Mouse (Mus musculus): ENCODE results near the gene Tns3. TPM values are rescaled to one million over a fixed set of nuclear protein-coding genes. Genes with fewer than 3 reads are reported as not detected.

Tns3 gene
- polyA plus RNA-seq, 1 experiment from 2014 or later = 26.0 TPM

DNA sequence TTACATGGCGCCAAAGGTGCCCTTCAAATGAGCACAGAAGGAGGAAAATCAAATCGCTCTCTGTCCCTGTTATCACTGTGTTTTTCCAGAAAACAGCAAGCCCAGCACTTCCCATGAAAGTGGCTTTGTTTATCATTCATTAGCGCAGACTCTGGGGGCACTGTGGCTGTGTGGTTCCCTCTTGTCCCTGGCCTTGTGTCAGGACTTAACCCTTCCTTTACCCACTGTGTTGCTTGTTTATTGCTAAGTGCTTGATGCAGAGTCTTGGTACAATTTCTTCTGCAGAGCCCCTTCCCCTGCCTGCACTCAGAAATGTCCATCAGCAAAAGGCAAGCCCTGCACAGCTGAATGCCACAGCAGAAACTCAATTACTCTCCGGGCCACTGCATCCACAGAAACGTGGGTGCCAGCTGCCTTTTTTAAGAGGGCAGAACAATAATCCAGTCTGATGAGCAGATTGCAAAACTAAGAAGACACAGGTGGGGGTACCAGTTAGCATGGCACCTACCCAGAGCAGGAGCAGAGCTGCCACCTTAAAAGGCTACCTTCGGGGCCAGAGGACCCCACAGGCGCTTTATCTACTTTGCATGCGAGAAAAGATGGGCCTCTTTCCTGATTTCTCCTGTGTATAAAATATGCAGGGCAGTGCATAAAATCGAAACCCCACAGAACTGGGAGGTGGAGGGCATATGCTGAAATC, 207.6 kb downstream of the Tns3 start:
- H3K27ac ChIP-seq (replicated peaks; ENCODE audit: low read depth, low read length) = no peak overlapping the region

DNA sequence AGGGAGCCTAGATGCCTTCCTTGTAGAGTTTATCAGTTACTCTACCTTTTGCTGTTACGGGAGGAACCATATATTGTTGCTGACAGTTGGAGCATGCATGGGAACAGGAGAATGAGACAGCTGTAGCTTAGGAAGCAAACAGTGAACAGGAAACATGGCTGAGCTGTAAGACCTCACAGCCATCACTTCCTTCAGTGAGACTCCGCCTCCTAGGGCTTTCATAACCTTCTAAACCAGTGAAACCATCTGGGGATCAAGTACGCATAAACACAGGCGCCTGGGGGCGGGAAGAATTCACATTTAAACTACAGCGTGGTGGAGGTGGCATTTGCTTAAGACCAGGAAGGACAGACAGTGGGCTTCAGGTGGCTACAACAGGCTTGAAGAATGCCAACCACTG, 208.7 kb downstream of the Tns3 start:
- ATAC-seq (ENCODE audit: insufficient number of reproducible peaks, low FRiP score, low TSS enrichment, low read depth) = no peak
- Histone ChIP-seq H3K4me3 (ENCODE audit: low read depth, low read length) (no peak overlapping the region), H3K27me3 (ENCODE audit: control insufficient read depth, insufficient read depth, low read length) (no peaks in the 10 kb centered on the region), H3K4me1 (ENCODE audit: control insufficient read depth, insufficient read depth, low read length) (no peaks in the 10 kb centered on the region), H3K36me3 (ENCODE audit: control insufficient read depth, insufficient read depth, low read length) (peaks cover 9% of the 10 kb centered on the region; the same call in 1 of the 2 replicates), H3K27ac (replicated peaks; ENCODE audit: low read depth, low read length) (no peak overlapping the region), H3K4me2 (ENCODE audit: low read depth, severe bottlenecking) (no peak overlapping the region), H3K9me3 (ENCODE audit: control insufficient read depth, low read length) (no peaks in the 10 kb centered on the region), H3K9ac (ENCODE audit: low read length) (no peak overlapping the region)
- 83% methylated on average over 6 of the region's 6 CpGs for WGBS
- DNase-seq (ENCODE audit: low spot score) = no peak

More for the DNA sequence above, 207.6 kb downstream of the Tns3 start:
- no peak overlapping the region for H3K9ac ChIP-seq (ENCODE audit: low read length)
- H3K4me1 ChIP-seq (ENCODE audit: control insufficient read depth, insufficient read depth, low read length) = no peaks in the 10 kb centered on the region
- H3K27me3 ChIP-seq (ENCODE audit: control insufficient read depth, insufficient read depth, low read length) = no peaks in the 10 kb centered on the region
- no peak overlapping the region for H3K4me2 ChIP-seq (ENCODE audit: low read depth, severe bottlenecking)
- 69% methylated on average over 9 of the region's 9 CpGs for WGBS
- ATAC-seq (ENCODE audit: insufficient number of reproducible peaks, low FRiP score, low TSS enrichment, low read depth) = no peak
- H3K4me3 ChIP-seq (ENCODE audit: low read depth, low read length) = no peak overlapping the region
- H3K9me3 ChIP-seq (ENCODE audit: control insufficient read depth, low read length) = no peaks in the 10 kb centered on the region
- peaks cover 3% of the 10 kb centered on the region; the same call in 1 of the 2 replicates for H3K36me3 ChIP-seq (ENCODE audit: control insufficient read depth, insufficient read depth, low read length)
- no peak for DNase-seq (ENCODE audit: low spot score)

DNA sequence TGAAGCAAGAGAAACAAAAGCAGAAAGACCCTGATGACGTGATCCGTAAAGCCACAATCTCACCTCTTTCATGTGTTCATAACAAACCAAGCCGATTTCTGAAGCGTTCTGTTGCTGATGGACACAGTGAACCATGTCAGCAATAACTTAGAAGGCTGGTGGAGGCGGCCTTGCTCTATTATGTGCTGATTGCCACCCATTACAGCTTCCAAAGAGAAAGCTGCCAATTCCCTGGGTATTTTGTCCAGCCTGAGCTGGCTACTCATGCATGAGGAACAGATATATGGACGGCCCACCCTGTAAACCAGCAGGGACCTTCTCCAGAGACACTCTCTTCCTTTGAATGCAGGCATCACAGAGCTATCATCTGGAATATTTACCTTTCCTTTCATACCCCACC, 211.1 kb downstream of the Tns3 start:
- Histone ChIP-seq H3K9me3 (ENCODE audit: control insufficient read depth, low read length) (no peaks in the 10 kb centered on the region), H3K27ac (replicated peaks; ENCODE audit: low read depth, low read length) (no peak overlapping the region), H3K9ac (ENCODE audit: low read length) (no peak overlapping the region), H3K27me3 (ENCODE audit: control insufficient read depth, insufficient read depth, low read length) (no peaks in the 10 kb centered on the region), H3K4me2 (ENCODE audit: low read depth, severe bottlenecking) (no peak overlapping the region), H3K36me3 (ENCODE audit: control insufficient read depth, insufficient read depth, low read length) (peaks cover 16% of the 10 kb centered on the region), H3K4me1 (ENCODE audit: control insufficient read depth, insufficient read depth, low read length) (no peaks in the 10 kb centered on the region), H3K4me3 (ENCODE audit: low read depth, low read length) (no peak overlapping the region)
- ATAC-seq (ENCODE audit: insufficient number of reproducible peaks, low FRiP score, low TSS enrichment, low read depth) (no peak), DNase-seq (ENCODE audit: low spot score) (no peak)
- WGBS = 89% methylated on average over 6 of the region's 6 CpGs

DNA sequence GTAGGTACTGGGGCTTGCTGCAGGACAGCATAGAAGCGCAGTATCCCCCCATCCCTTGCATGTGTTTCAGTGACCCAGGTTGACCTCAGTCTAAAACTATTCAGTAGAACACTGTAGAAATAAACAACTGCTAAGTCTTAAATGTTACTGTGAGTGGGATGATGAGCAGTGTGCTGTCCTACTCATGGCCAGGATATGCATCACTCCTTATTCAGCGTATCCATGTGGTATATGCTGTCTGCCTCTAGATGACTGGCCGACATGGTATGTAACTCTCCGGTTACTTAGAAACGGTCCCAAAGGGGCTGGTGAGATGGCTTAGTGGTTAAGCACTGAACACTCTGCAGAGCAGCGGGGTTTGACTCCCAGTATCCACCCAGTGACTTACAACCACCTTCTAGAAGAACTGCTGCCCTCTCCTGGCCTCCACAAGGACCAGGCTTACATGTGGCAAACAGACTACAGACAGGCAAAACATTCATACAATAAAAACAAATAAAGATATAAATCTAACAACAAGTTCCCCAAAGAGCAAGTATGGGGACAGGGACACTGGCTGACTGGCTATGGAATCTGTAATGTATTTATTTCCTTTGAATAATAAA, 212.6 kb downstream of the Tns3 start:
- no peak for ATAC-seq (ENCODE audit: insufficient number of reproducible peaks, low FRiP score, low TSS enrichment, low read depth)

DNA sequence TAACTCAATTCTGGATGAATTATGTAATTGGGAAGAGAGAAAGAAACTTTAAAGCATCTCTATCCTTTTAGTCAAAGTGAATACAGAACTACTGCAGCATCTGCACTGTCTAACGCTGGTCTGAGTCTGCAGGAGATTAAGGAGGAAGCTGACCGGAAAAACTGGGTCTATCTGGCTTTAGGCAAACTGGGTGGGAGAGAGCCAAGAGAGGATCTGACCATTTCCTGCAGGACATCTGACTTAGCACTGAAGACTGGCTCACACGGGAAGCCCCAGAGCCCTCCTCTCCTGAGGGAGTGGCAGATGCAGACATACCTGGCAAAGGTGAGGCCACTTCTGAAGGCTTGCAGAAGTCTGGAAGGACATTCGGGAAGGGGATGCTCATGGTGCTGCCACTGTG, 213.8 kb downstream of the Tns3 start:
- H3K9me3 ChIP-seq (ENCODE audit: control insufficient read depth, low read length) = no peaks in the 10 kb centered on the region
- H3K4me3 ChIP-seq (ENCODE audit: low read depth, low read length) = no peak overlapping the region
- 89% methylated on average over 4 of the region's 4 CpGs for WGBS

More for the DNA sequence above, 212.6 kb downstream of the Tns3 start:
- H3K4me1 ChIP-seq (ENCODE audit: control insufficient read depth, insufficient read depth, low read length) = no peaks in the 10 kb centered on the region
- 96% methylated on average over 6 of the region's 6 CpGs for WGBS
- no peaks in the 10 kb centered on the region for H3K9me3 ChIP-seq (ENCODE audit: control insufficient read depth, low read length)
- H3K27me3 ChIP-seq (ENCODE audit: control insufficient read depth, insufficient read depth, low read length) = no peaks in the 10 kb centered on the region
- H3K4me3 ChIP-seq (ENCODE audit: low read depth, low read length) = no peak overlapping the region
- no peak overlapping the region for H3K4me2 ChIP-seq (ENCODE audit: low read depth, severe bottlenecking)
- no peak overlapping the region for H3K9ac ChIP-seq (ENCODE audit: low read length)
- DNase-seq (ENCODE audit: low spot score) = no peak
- peaks cover 22% of the 10 kb centered on the region for H3K36me3 ChIP-seq (ENCODE audit: control insufficient read depth, insufficient read depth, low read length)
- no peak overlapping the region for H3K27ac ChIP-seq (replicated peaks; ENCODE audit: low read depth, low read length)

DNA sequence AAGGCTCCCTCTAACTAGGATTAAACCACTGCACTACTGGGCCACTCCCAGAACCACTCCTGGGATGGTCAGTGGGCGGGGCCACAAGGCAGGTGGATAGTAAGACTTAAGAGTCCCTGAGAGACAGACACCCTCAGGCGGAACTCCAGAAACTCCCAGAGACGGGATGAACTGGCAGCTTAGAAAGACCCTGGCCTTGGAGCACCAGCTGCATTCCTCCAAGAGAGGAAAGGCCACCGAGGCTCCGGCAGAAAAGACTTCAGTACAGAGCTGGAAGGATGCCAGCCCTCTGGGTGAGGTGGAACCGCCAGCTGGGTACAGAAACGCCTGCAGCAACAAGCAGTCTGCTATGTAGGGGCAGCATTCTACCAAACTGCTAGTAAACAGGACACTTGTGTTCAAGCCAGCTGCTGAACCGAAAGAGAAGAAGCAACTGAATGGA, 218.4 kb downstream of the Tns3 start:
- H3K4me3 ChIP-seq (ENCODE audit: low read depth, low read length) = no peak overlapping the region
- ATAC-seq (ENCODE audit: insufficient number of reproducible peaks, low FRiP score, low TSS enrichment, low read depth) = no peak
- WGBS = 89% methylated on average over 8 of the region's 8 CpGs
- no peaks in the 10 kb centered on the region for H3K4me1 ChIP-seq (ENCODE audit: control insufficient read depth, insufficient read depth, low read length)
- H3K9ac ChIP-seq (ENCODE audit: low read length) = no peak overlapping the region
- H3K36me3 ChIP-seq (ENCODE audit: control insufficient read depth, insufficient read depth, low read length) = peaks cover 20% of the 10 kb centered on the region
- DNase-seq (ENCODE audit: low spot score) = no peak
- H3K27me3 ChIP-seq (ENCODE audit: control insufficient read depth, insufficient read depth, low read length) = no peaks in the 10 kb centered on the region
- H3K27ac ChIP-seq (replicated peaks; ENCODE audit: low read depth, low read length) = no peak overlapping the region
- H3K9me3 ChIP-seq (ENCODE audit: control insufficient read depth, low read length) = no peaks in the 10 kb centered on the region
- H3K4me2 ChIP-seq (ENCODE audit: low read depth, severe bottlenecking) = no peak overlapping the region

More for the DNA sequence above, 213.8 kb downstream of the Tns3 start:
- Histone ChIP-seq H3K27me3 (ENCODE audit: control insufficient read depth, insufficient read depth, low read length) (no peaks in the 10 kb centered on the region), H3K27ac (replicated peaks; ENCODE audit: low read depth, low read length) (no peak overlapping the region), H3K4me1 (ENCODE audit: control insufficient read depth, insufficient read depth, low read length) (no peaks in the 10 kb centered on the region), H3K36me3 (ENCODE audit: control insufficient read depth, insufficient read depth, low read length) (peaks cover 22% of the 10 kb centered on the region), H3K9ac (ENCODE audit: low read length) (no peak overlapping the region), H3K4me2 (ENCODE audit: low read depth, severe bottlenecking) (no peak overlapping the region)
- no peak for ATAC-seq (ENCODE audit: insufficient number of reproducible peaks, low FRiP score, low TSS enrichment, low read depth)
- no peak for DNase-seq (ENCODE audit: low spot score)

DNA sequence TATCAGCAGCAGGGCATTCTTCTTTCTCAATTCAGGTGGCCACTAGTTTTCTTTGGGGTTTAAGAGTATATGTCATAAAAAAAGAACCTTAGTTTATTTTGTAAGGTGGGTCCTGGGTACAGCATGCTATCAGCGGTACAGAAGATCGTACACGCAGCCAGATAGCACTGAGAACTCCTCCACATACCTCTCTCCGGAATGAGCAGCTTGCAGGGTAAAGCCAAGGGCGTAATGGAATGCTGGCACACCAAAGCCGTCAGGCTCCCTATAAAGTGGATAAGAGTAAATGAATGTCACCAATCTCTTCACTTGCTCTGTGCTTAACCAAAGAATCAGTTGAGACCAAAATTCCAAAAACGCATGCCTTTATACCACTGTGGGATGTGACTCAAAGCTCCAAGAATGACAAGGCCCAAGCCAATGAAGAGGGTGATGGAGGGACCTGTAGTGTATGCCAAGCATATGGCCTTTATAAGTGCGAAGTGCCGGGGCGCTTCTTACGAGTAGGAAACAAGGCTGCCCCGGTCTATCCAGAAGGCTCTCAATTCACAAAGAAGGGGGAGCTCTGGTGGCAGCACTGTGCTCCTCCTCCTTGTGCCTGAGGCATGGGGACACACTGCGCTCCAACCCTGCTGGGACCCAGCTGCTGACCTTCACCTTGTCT, 219.4 kb downstream of the Tns3 start:
- Histone ChIP-seq H3K4me3 (ENCODE audit: low read depth, low read length) (no peak overlapping the region), H3K27me3 (ENCODE audit: control insufficient read depth, insufficient read depth, low read length) (no peaks in the 10 kb centered on the region), H3K36me3 (ENCODE audit: control insufficient read depth, insufficient read depth, low read length) (peaks cover 20% of the 10 kb centered on the region), H3K9me3 (ENCODE audit: control insufficient read depth, low read length) (no peaks in the 10 kb centered on the region), H3K9ac (ENCODE audit: low read length) (no peak overlapping the region), H3K4me2 (ENCODE audit: low read depth, severe bottlenecking) (no peak overlapping the region), H3K4me1 (ENCODE audit: control insufficient read depth, insufficient read depth, low read length) (no peaks in the 10 kb centered on the region), H3K27ac (replicated peaks; ENCODE audit: low read depth, low read length) (no peak overlapping the region)
- no peak for DNase-seq (ENCODE audit: low spot score)
- no peak for ATAC-seq (ENCODE audit: insufficient number of reproducible peaks, low FRiP score, low TSS enrichment, low read depth)
- 93% methylated on average over 13 of the region's 13 CpGs for WGBS

DNA sequence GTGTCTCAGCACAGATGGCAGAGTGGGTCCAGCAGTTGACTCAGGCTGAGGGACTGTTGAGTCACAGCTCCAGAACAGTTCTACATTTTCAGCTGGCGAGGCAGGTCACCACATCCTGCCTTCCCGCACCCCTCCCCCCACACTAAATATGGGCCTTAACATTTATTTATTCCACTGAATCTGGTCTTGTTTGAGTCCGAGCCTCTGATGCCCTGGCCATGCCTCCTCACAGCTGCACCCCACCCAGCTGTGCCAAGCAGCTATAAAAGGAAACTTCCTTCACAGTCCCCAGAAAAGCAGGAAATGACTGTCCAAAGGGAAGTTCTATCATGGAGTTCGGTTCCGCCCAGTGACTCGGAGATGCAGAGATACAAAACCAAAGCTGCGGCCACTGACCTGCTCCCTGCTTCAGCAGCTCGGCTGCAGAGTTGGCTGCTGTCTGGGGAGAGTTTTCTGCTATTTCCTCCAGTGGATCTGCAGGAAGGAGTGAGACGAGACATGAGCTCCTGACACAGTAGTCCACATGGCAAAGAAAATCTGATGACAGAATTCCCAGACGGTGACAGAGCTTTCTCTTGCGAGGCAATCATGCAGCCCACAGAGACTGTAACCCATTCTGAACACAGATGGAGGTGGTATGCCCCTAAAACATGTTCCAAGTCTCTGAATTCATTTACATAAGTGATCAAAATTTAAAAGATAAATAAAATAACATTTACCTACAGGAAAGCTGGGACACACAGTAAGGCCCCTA, 220.6 kb downstream of the Tns3 start:
- ATAC-seq (ENCODE audit: insufficient number of reproducible peaks, low FRiP score, low TSS enrichment, low read depth) (no peak), DNase-seq (ENCODE audit: low spot score) (no peak)
- Histone ChIP-seq H3K9ac (ENCODE audit: low read length) (no peak overlapping the region), H3K9me3 (ENCODE audit: control insufficient read depth, low read length) (no peaks in the 10 kb centered on the region), H3K4me1 (ENCODE audit: control insufficient read depth, insufficient read depth, low read length) (no peaks in the 10 kb centered on the region), H3K4me2 (ENCODE audit: low read depth, severe bottlenecking) (no peak overlapping the region), H3K27me3 (ENCODE audit: control insufficient read depth, insufficient read depth, low read length) (no peaks in the 10 kb centered on the region), H3K27ac (replicated peaks; ENCODE audit: low read depth, low read length) (no peak overlapping the region), H3K4me3 (ENCODE audit: low read depth, low read length) (no peak overlapping the region), H3K36me3 (ENCODE audit: control insufficient read depth, insufficient read depth, low read length) (peaks cover 14% of the 10 kb centered on the region)
- WGBS = 87% methylated on average over 11 of the region's 11 CpGs
